Mouse (Mus musculus) lung, embryonic 16.5 days (tissue): ENCODE measurements around the gene Ube2h. TPM values are rescaled to one million over a fixed set of nuclear protein-coding genes. Genes with fewer than 3 reads are reported as not detected.

Source experiments
- ATAC-seq: fragments of 200-750 bp; cut with Nextera tagmentation; 2 replicates; pipeline ENCODE4 v1.8.0; 2017; ENCODE audit warnings: low read depth, mild to moderate bottlenecking, moderate library complexity
- H3K27ac ChIP-seq: fragments of 300-500 bp; sonication (generic); 2 replicates; pipeline ENCODE4 v1.5.1; 2014; ENCODE audit warnings: mild to moderate bottlenecking, control low read depth, low read length
- H3K27me3 ChIP-seq: fragments of 300-500 bp; sonication (generic); 2 replicates; pipeline ENCODE4 v1.6.1; 2014; ENCODE audit warnings: low read depth, low read length, mixed read lengths; ENCODE audit not compliant: control insufficient read depth, insufficient read depth
- H3K36me3 ChIP-seq: fragments of 300-500 bp; sonication (generic); 2 replicates; pipeline ENCODE4 v1.6.1; 2014; ENCODE audit warnings: low read length; ENCODE audit not compliant: control insufficient read depth, insufficient read depth
- H3K4me1 ChIP-seq: fragments of 300-500 bp; sonication (generic); replicated peaks from 2 replicates; pipeline ENCODE4 v1.6.1; 2014; ENCODE audit warnings: low read length, mixed read lengths; ENCODE audit not compliant: control insufficient read depth, insufficient read depth
- H3K4me2 ChIP-seq: fragments of 300-500 bp; sonication (generic); 2 replicates; pipeline ENCODE4 v1.6.1; 2014; ENCODE audit warnings: low read depth, low read length, control low read depth
- H3K4me3 ChIP-seq: fragments of 300-500 bp; sonication (generic); 2 replicates; pipeline ENCODE4 v1.5.1; 2014; ENCODE audit warnings: mild to moderate bottlenecking, low read length, control low read depth
- H3K9ac ChIP-seq: fragments of 300-500 bp; sonication (generic); 2 replicates; pipeline ENCODE4 v1.6.1; 2014; ENCODE audit warnings: low read length, control low read depth
- H3K9me3 ChIP-seq: fragments of 300-500 bp; sonication (generic); 2 replicates; pipeline ENCODE4 v1.6.1; 2016; ENCODE audit warnings: low read length; ENCODE audit not compliant: control insufficient read depth
- WGBS: fragments of 180-500 bp; shearing (Covaris S2); extraction: QIAGEN DNeasy Blood & Tissue Kit; methylation state at CpG from one replicate; pipeline ENCODE4 v1.1.7; 2014; 5-methylcytosine and 5-hydroxymethylcytosine counted together
- polyA plus RNA-seq: library from polyadenylated mRNA; unstranded; fragments of >200 nt; fragmentation: Nextera tagmentation; extraction: Ambion mirVana; gene quantifications from 2 replicates; pipeline ENCODE4 v1.2.1, GENCODE M21; 2015

Gene Ube2h
- polyA plus RNA-seq, 1 experiment from 2014 or later: 42.5 TPM

DNA sequence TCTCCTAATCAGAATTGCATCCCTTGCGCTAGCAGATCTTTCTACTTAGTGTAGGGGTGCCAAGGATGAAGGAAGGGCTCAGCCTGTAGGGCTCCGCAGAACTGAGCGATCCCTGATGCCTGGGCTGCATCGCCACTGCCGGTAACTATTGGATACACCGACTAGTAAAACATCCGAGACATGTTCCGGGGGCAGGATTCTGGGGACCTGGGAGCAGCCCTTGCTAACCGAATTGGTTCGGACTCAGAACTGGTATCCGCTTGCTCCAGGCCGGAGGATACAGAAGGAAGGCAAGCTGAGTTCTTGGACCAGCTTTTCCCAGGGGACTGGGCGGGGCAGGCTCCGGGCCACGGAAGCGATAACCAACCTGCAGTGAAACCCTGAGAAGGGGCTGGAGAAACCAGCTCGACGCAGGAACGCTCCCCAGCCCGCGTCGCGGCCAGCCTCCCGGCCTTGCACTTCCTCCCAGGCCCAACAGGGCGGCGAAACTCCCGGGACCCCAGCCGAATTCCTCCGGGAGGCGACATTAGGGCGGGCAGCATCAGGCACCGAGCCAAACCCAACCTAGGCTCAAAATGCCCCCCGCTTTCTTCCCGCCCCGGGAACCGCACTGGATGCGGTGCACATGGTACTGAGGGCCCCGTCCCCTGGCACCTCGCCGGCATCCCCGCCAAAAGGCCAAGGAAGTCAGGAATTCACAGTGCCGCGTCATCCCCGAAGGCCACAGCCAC lies 131.4 kb downstream of the Ube2h start:
- Histone ChIP-seq H3K27ac (peak overlapping the region; percentile 76; the same call in 1 of the 2 replicates), H3K4me1 (peaks cover 29% of the 10 kb centered on the region), H3K4me3 (peak overlapping the region; percentile 56), H3K9ac (peak overlapping the region; percentile 66), H3K4me2 (peak overlapping the region; percentile 61), H3K36me3 (no peaks in the 10 kb centered on the region), H3K9me3 (no peaks in the 10 kb centered on the region), H3K27me3 (peaks cover 82% of the 10 kb centered on the region)
- under 1% methylated on average over 44 of the region's 44 CpGs for WGBS
- peak; percentile 24 for ATAC-seq

DNA sequence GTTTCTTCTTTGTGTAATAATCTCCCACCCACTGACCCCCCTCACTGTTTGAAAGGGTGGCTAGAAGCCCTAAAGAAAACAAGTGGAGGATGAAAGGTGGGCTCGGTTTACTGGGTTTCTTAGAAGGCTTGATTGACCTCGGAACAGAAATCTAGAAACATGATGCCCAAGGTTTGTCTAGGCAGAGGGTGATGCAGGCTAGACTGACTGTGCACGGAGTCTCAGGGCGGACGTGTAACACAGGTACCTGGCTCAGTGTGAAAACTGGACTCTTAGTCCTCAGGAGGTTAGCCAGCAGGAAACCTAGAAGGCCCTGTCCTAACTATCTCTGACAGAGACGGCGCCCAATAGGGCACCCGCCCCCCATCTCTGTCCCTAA lies 131.9 kb downstream of the Ube2h start:
- no peak for ATAC-seq
- Histone ChIP-seq H3K27me3 (peaks cover 79% of the 10 kb centered on the region), H3K4me3 (peak overlapping the region; percentile 56), H3K9ac (no peak overlapping the region), H3K36me3 (no peaks in the 10 kb centered on the region), H3K4me1 (peaks cover 34% of the 10 kb centered on the region), H3K4me2 (peak overlapping the region; percentile 61), H3K27ac (no peak overlapping the region), H3K9me3 (no peaks in the 10 kb centered on the region)
- WGBS: 11% methylated on average over 8 of the region's 8 CpGs

DNA sequence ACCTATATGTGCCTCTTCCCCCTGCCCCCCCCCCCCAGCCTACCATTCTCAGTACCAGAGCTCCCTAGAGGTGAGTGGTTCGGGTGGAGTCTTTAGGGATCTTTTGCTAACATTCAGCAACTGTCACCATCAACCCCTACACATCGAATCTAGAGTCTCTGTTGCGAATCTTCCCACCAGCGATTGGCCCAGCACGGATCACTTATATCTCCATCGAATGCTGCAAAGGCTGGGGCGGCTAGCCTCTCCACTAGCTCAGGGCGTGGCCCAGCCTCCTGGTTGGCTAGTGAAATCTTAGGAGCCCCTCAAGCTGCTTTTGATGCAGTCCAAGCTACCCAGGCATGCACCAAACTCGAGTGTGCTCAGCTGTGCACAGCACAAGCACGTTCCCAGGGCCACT lies 132.4 kb downstream of the Ube2h start:
- Histone ChIP-seq H3K27me3 (peaks cover 74% of the 10 kb centered on the region), H3K4me2 (no peak overlapping the region; the same call in 1 of the 2 replicates), H3K9ac (no peak overlapping the region), H3K4me3 (no peak overlapping the region), H3K4me1 (peaks cover 38% of the 10 kb centered on the region), H3K9me3 (no peaks in the 10 kb centered on the region), H3K27ac (no peak overlapping the region), H3K36me3 (no peaks in the 10 kb centered on the region)
- WGBS: 21% methylated on average over 10 of the region's 10 CpGs
- ATAC-seq: no peak

DNA sequence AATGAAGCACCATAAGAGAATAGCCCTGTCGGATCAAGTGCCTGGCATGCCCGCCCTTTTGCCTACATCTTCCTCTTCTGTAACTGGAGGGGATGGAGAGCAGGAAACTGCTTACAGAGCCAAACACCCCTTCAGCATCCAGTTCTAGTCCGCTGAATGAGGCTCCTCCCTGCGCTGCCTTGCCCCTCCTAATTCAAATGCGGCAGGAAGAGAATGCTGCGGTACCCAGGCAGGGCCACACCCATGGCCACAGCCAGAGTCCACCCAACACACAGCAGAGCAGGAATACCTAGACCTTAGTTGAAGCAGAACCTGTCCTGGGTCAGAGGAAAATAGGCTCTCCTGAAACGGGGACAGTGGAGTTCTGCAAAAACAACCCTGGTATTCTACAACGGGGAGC lies 133.1 kb downstream of the Ube2h start:
- Histone ChIP-seq H3K9ac (no peak overlapping the region), H3K27me3 (peaks cover 68% of the 10 kb centered on the region), H3K4me3 (no peak overlapping the region), H3K4me2 (no peak overlapping the region), H3K27ac (no peak overlapping the region), H3K4me1 (peaks cover 37% of the 10 kb centered on the region), H3K9me3 (no peaks in the 10 kb centered on the region), H3K36me3 (no peaks in the 10 kb centered on the region)
- ATAC-seq: no peak
- 29% methylated on average over 8 of the region's 8 CpGs for WGBS

DNA sequence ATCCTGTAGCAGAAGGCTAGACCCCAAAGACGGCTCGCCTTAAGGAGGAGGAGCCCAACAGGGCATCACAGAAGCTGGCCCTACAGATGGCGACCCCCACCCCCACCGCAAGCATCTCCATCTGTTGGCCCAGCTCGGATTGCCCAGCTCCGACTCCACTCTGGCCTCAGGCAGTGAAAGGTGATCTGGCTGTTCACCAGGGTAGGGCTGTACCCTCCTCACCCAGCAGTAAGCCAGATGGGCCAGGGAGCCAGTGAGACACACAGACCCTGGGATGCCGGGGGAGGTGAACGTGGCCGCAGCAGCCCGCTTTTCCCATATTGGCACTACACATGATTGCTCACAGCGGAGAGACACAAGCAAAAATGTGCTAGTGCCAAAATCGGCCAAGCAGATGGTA lies 135.2 kb downstream of the Ube2h start:
- no peak for ATAC-seq
- Histone ChIP-seq H3K36me3 (no peaks in the 10 kb centered on the region), H3K4me3 (no peak overlapping the region), H3K9me3 (no peaks in the 10 kb centered on the region), H3K27me3 (peaks cover 47% of the 10 kb centered on the region), H3K9ac (no peak overlapping the region), H3K4me1 (peaks cover 23% of the 10 kb centered on the region), H3K4me2 (no peak overlapping the region), H3K27ac (no peak overlapping the region)
- WGBS: 73% methylated on average over 12 of the region's 12 CpGs

DNA sequence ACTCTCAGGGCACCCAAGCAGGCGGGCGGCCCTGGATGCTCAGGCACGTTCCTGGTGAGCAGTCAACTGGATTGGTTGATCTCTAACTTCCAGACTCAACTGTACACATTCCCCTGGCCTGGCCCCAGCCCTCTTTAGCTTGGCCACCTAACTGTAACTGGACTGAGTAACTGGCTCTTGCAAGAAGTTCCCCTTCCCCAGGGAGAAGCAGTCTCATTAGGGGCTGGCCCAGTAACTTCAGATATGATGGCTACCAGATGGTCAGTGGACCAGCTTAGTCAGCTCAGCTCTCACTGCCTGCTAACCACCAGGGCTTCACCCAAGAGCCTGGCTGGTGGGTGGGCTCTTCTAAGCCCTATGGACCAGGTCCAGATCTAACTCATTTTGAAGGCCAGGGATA lies 136.1 kb downstream of the Ube2h start:
- peaks cover 38% of the 10 kb centered on the region for H3K27me3 ChIP-seq
- WGBS: 68% methylated on average over 3 of the region's 3 CpGs
- H3K36me3 ChIP-seq: no peaks in the 10 kb centered on the region
- H3K4me2 ChIP-seq: no peak overlapping the region
- peak; percentile 29; the same call in 1 of the 2 replicates for ATAC-seq
- no peak overlapping the region for H3K9ac ChIP-seq
- H3K4me3 ChIP-seq: no peak overlapping the region
- H3K9me3 ChIP-seq: no peaks in the 10 kb centered on the region
- H3K4me1 ChIP-seq: peaks cover 14% of the 10 kb centered on the region
- H3K27ac ChIP-seq: no peak overlapping the region

DNA sequence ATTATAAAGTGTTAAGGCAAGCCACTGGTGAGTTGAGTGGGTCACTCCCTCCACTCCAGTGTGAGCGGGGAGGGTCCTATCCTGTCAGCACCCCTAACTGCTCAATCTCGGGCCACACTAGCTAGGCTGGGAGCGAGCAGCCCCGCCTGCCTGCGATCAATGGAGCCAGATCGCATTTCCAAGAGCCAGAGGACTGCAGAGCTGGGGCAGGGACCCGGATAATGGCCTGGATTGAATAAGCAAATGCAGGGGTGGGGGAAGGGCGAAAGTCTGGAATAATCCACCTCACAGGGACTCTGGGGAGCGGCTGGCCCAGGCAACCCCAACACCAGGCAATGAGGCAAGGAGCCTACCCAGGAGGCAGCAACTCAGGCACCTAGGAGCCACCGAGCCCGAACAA lies 137.1 kb downstream of the Ube2h start:
- no peak for ATAC-seq
- no peak overlapping the region for H3K4me3 ChIP-seq
- no peak overlapping the region for H3K9ac ChIP-seq
- peaks cover 28% of the 10 kb centered on the region for H3K27me3 ChIP-seq
- H3K9me3 ChIP-seq: no peaks in the 10 kb centered on the region
- WGBS: 42% methylated on average over 11 of the region's 11 CpGs
- no peaks in the 10 kb centered on the region for H3K36me3 ChIP-seq
- no peak overlapping the region for H3K4me2 ChIP-seq
- no peak overlapping the region for H3K27ac ChIP-seq
- peaks cover 14% of the 10 kb centered on the region for H3K4me1 ChIP-seq

DNA sequence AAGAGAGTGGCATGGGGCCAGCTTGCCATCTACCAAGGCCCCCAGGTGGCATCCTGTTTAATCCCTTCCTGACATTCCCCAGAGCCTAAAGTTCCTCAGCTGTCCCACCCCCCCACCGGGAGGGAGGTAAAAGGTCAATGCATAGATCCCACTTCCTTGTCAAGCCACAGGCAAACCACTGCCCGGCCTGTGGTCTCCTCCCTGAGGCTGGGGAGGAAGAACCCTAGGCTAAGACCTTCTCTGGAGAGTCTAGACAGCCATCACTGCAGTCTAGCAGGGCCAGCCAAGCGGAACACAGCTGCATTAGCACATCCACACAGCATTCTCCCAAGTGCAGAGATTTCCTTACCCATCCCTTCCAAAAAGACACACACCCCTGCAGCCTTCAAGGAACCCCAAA lies 138.0 kb downstream of the Ube2h start:
- Histone ChIP-seq H3K4me3 (no peak overlapping the region), H3K27me3 (peaks cover 20% of the 10 kb centered on the region), H3K27ac (no peak overlapping the region), H3K9ac (no peak overlapping the region), H3K4me1 (peaks cover 14% of the 10 kb centered on the region), H3K36me3 (no peaks in the 10 kb centered on the region), H3K4me2 (no peak overlapping the region), H3K9me3 (no peaks in the 10 kb centered on the region)
- no peak for ATAC-seq
- 61% methylated on average over 3 of the region's 3 CpGs for WGBS

DNA sequence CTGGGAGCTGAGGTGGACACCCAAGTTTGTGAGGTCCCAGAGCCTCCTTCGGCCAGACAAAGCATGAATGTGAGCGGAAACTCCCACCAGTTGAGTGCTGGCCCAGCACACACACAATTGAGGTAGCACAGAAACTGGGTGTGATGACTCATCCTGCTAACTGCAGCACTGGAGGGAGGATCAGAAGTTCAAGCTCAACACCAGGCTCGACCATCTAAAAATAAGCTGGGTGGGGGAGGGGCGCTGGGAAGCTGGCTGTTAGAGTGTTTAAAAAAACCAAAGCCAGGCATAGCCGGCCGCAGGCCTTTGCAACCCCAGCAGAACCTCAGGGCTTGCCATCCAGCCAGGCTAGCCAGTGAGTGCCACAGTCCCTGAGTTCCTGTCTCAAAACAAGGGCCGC lies 142.2 kb downstream of the Ube2h start:
- no peaks in the 10 kb centered on the region for H3K9me3 ChIP-seq
- H3K27me3 ChIP-seq: no peaks in the 10 kb centered on the region
- no peaks in the 10 kb centered on the region for H3K36me3 ChIP-seq
- no peak overlapping the region for H3K4me3 ChIP-seq
- H3K27ac ChIP-seq: no peak overlapping the region
- no peak for ATAC-seq
- H3K9ac ChIP-seq: no peak overlapping the region
- peaks cover 5% of the 10 kb centered on the region for H3K4me1 ChIP-seq
- H3K4me2 ChIP-seq: no peak overlapping the region
- 41% methylated on average over 7 of the region's 7 CpGs for whole genome bisulfite sequencing
